Mouse (Mus musculus): Measurements from ENCODE around the gene Wwp2. TPM values are rescaled to one million over a fixed set of nuclear protein-coding genes. Genes with fewer than 3 reads are reported as not detected.

Wwp2 gene
- polyA plus RNA-seq, 1 experiment from 2014 or later: 32.6 TPM

- peaks cover 14% of the 10 kb centered on the region for H3K4me1 ChIP-seq (ENCODE audit: control insufficient read depth, insufficient read depth, low read depth, low read length)
- H3K9ac ChIP-seq (ENCODE audit: low read depth, low read length): peak overlapping the region; percentile 89
- peak overlapping the region; percentile 90 for H3K4me3 ChIP-seq (ENCODE audit: low read length)
- ATAC-seq: no peak
- 37% methylated on average over 9 of the region's 9 CpGs for WGBS
- H3K27me3 ChIP-seq (replicated peaks; ENCODE audit: control insufficient read depth, insufficient read depth, low read length): no peaks in the 10 kb centered on the region
- H3K36me3 ChIP-seq (ENCODE audit: control insufficient read depth, insufficient read depth, low read length): peaks cover 21% of the 10 kb centered on the region; the same call in 1 of the 2 replicates
- peak overlapping the region; percentile 80 for H3K4me2 ChIP-seq (ENCODE audit: low read length)
- no peaks in the 10 kb centered on the region for H3K9me3 ChIP-seq (ENCODE audit: control insufficient read depth, low read length)
- H3K27ac ChIP-seq (ENCODE audit: low read depth, low read length): no peak overlapping the region
Observed at GRCm38 (mm10) chr8:107424176-107424575, 12.0 kb upstream of the Wwp2 start.

GRCm38 (mm10) chr8:107424597-107425229, 11.5 kb upstream of the Wwp2 start, which contains the start of gene Nob1:
TSS of gene Nob1 (minus strand) at chr8:107425051.
- Histone ChIP-seq H3K27me3 (replicated peaks; ENCODE audit: control insufficient read depth, insufficient read depth, low read length) (no peaks in the 10 kb centered on the region), H3K4me3 (ENCODE audit: low read length) (peak within 1 kb of the TSS; percentile 90), H3K9ac (ENCODE audit: low read depth, low read length) (peak within 1 kb of the TSS; percentile 89), H3K36me3 (ENCODE audit: control insufficient read depth, insufficient read depth, low read length) (peaks cover 18% of the 10 kb centered on the region; the same call in 1 of the 2 replicates), H3K4me1 (ENCODE audit: control insufficient read depth, insufficient read depth, low read depth, low read length) (peaks cover 14% of the 10 kb centered on the region), H3K27ac (ENCODE audit: low read depth, low read length) (peak within 1 kb of the TSS; percentile 70), H3K4me2 (ENCODE audit: low read length) (peak within 1 kb of the TSS; percentile 80), H3K9me3 (ENCODE audit: control insufficient read depth, low read length) (no peaks in the 10 kb centered on the region)
- under 1% methylated on average over 50 of the region's 50 CpGs for WGBS
- peak; percentile 99 for ATAC-seq

GRCm38 (mm10) chr8:107425230-107425597, 11.0 kb upstream of the Wwp2 start:
- Histone ChIP-seq H3K9me3 (ENCODE audit: control insufficient read depth, low read length) (no peaks in the 10 kb centered on the region), H3K4me2 (ENCODE audit: low read length) (peak overlapping the region; percentile 19; the same call in 1 of the 2 replicates)

GRCm38 (mm10) chr8:107430821-107431220, 5.3 kb upstream of the Wwp2 start:
- Histone ChIP-seq H3K27ac (ENCODE audit: low read depth, low read length) (no peak overlapping the region), H3K4me3 (ENCODE audit: low read length) (no peak overlapping the region), H3K9me3 (ENCODE audit: control insufficient read depth, low read length) (no peaks in the 10 kb centered on the region), H3K4me1 (ENCODE audit: control insufficient read depth, insufficient read depth, low read depth, low read length) (peaks cover 4% of the 10 kb centered on the region), H3K36me3 (ENCODE audit: control insufficient read depth, insufficient read depth, low read length) (no peaks in the 10 kb centered on the region), H3K4me2 (ENCODE audit: low read length) (no peak overlapping the region), H3K27me3 (replicated peaks; ENCODE audit: control insufficient read depth, insufficient read depth, low read length) (no peaks in the 10 kb centered on the region), H3K9ac (ENCODE audit: low read depth, low read length) (no peak overlapping the region)
- 89% methylated on average over 8 of the region's 8 CpGs for WGBS
- no peak for ATAC-seq

More at GRCm38 (mm10) chr8:107425230-107425597, 11.0 kb upstream of the Wwp2 start:
- no peak for ATAC-seq
- H3K36me3 ChIP-seq (ENCODE audit: control insufficient read depth, insufficient read depth, low read length): peaks cover 13% of the 10 kb centered on the region; the same call in 1 of the 2 replicates
- H3K9ac ChIP-seq (ENCODE audit: low read depth, low read length): no peak overlapping the region
- H3K4me1 ChIP-seq (ENCODE audit: control insufficient read depth, insufficient read depth, low read depth, low read length): peaks cover 14% of the 10 kb centered on the region
- H3K4me3 ChIP-seq (ENCODE audit: low read length): peak overlapping the region; percentile 90; the same call in 1 of the 2 replicates
- no peak overlapping the region for H3K27ac ChIP-seq (ENCODE audit: low read depth, low read length)
- no peaks in the 10 kb centered on the region for H3K27me3 ChIP-seq (replicated peaks; ENCODE audit: control insufficient read depth, insufficient read depth, low read length)
- 47% methylated on average over 8 of the region's 8 CpGs for WGBS

GRCm38 (mm10) chr8:107435421-107435961, 674 bp upstream of the Wwp2 start:
- peak overlapping the region; percentile 67 for H3K4me2 ChIP-seq (ENCODE audit: low read length)
- H3K27ac ChIP-seq (ENCODE audit: low read depth, low read length): no peak overlapping the region
- WGBS: 25% methylated on average over 11 of the region's 11 CpGs
- peak overlapping the region; percentile 93 for H3K4me3 ChIP-seq (ENCODE audit: low read length)
- H3K4me1 ChIP-seq (ENCODE audit: control insufficient read depth, insufficient read depth, low read depth, low read length): peaks cover 13% of the 10 kb centered on the region
- no peaks in the 10 kb centered on the region for H3K9me3 ChIP-seq (ENCODE audit: control insufficient read depth, low read length)
- H3K9ac ChIP-seq (ENCODE audit: low read depth, low read length): peak overlapping the region; percentile 94
- no peak for ATAC-seq
- H3K36me3 ChIP-seq (ENCODE audit: control insufficient read depth, insufficient read depth, low read length): no peaks in the 10 kb centered on the region
- no peaks in the 10 kb centered on the region for H3K27me3 ChIP-seq (replicated peaks; ENCODE audit: control insufficient read depth, insufficient read depth, low read length)

DNA sequence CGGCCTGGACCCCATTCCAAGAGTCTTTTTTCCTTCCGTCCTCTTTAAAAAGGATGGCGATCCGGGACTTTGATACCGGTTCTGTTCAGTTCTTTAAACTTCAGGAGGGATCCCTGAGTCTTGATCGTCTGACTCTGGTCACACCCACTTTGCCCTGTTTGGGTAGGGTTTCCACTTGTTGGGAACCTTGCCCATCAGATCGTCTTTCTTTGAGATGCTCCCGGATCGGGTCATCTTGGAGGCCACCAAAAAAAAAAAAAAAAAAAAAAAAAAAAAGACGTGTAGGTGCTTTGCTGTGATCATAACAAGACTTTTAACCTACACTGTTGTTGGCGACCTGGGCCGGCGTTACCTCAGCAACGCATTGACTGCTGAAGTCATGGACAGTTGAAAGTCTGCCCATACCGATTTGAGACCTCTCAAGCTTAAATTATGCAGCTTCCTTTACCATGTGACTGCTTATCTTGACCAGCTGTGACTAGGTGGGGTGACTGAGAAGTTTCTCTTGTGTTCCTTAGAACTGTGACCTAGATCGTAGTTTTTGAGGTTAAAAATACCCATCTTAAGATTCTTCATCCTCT, 766 bp downstream of the Wwp2 start:
- 9% methylated on average over 16 of the region's 16 CpGs for WGBS
- peak; percentile 18; the same call in 1 of the 2 replicates for ATAC-seq
- Histone ChIP-seq H3K9ac (ENCODE audit: low read depth, low read length) (peak overlapping the region; percentile 94), H3K4me2 (ENCODE audit: low read length) (peak overlapping the region; percentile 79), H3K36me3 (ENCODE audit: control insufficient read depth, insufficient read depth, low read length) (no peaks in the 10 kb centered on the region), H3K27me3 (replicated peaks; ENCODE audit: control insufficient read depth, insufficient read depth, low read length) (no peaks in the 10 kb centered on the region), H3K9me3 (ENCODE audit: control insufficient read depth, low read length) (no peaks in the 10 kb centered on the region), H3K4me1 (ENCODE audit: control insufficient read depth, insufficient read depth, low read depth, low read length) (peaks cover 13% of the 10 kb centered on the region), H3K27ac (ENCODE audit: low read depth, low read length) (peak overlapping the region; percentile 92), H3K4me3 (ENCODE audit: low read length) (peak overlapping the region; percentile 93)

DNA sequence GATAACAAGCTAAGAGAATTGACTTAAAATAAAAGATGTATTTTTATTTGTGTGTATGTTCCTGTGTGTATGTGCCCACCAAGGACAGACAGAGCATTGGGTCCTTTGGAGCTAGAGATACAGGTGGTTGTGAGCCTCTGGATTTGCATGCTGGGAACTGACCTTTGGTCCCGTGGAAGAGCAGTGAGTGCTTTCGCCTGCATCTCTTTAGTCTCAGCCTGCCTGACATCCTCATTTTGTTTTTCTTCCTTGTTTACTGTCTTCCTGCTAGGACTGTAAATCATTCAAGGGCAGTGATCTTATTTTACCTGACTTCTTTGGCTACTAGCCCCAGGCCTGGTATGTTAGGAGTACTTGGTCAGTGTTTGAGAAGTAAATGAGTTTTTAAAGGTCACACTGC, 1.5 kb downstream of the Wwp2 start:
- Histone ChIP-seq H3K27me3 (replicated peaks; ENCODE audit: control insufficient read depth, insufficient read depth, low read length) (no peaks in the 10 kb centered on the region), H3K4me1 (ENCODE audit: control insufficient read depth, insufficient read depth, low read depth, low read length) (peaks cover 13% of the 10 kb centered on the region), H3K4me3 (ENCODE audit: low read length) (no peak overlapping the region), H3K9ac (ENCODE audit: low read depth, low read length) (no peak overlapping the region), H3K36me3 (ENCODE audit: control insufficient read depth, insufficient read depth, low read length) (no peaks in the 10 kb centered on the region), H3K9me3 (ENCODE audit: control insufficient read depth, low read length) (no peaks in the 10 kb centered on the region), H3K4me2 (ENCODE audit: low read length) (no peak overlapping the region), H3K27ac (ENCODE audit: low read depth, low read length) (no peak overlapping the region)
- no peak for ATAC-seq
- 62% methylated on average over 2 of the region's 2 CpGs for WGBS

- Histone ChIP-seq H3K4me1 (ENCODE audit: control insufficient read depth, insufficient read depth, low read depth, low read length) (peaks cover 13% of the 10 kb centered on the region), H3K9ac (ENCODE audit: low read depth, low read length) (no peak overlapping the region), H3K4me2 (ENCODE audit: low read length) (no peak overlapping the region), H3K9me3 (ENCODE audit: control insufficient read depth, low read length) (no peaks in the 10 kb centered on the region), H3K4me3 (ENCODE audit: low read length) (no peak overlapping the region), H3K27me3 (replicated peaks; ENCODE audit: control insufficient read depth, insufficient read depth, low read length) (no peaks in the 10 kb centered on the region), H3K27ac (ENCODE audit: low read depth, low read length) (no peak overlapping the region), H3K36me3 (ENCODE audit: control insufficient read depth, insufficient read depth, low read length) (no peaks in the 10 kb centered on the region)
- 90% methylated on average over 3 of the region's 3 CpGs for WGBS
- ATAC-seq: no peak
Observed at GRCm38 (mm10) chr8:107439880-107440625, 3.9 kb downstream of the Wwp2 start.

GRCm38 (mm10) chr8:107444626-107445025, 8.5 kb downstream of the Wwp2 start:
- no peak overlapping the region for H3K27ac ChIP-seq (ENCODE audit: low read depth, low read length)
- no peaks in the 10 kb centered on the region; the same call in 1 of the 2 replicates for H3K4me1 ChIP-seq (ENCODE audit: control insufficient read depth, insufficient read depth, low read depth, low read length)
- no peaks in the 10 kb centered on the region for H3K36me3 ChIP-seq (ENCODE audit: control insufficient read depth, insufficient read depth, low read length)
- no peaks in the 10 kb centered on the region for H3K9me3 ChIP-seq (ENCODE audit: control insufficient read depth, low read length)
- H3K4me2 ChIP-seq (ENCODE audit: low read length): no peak overlapping the region
- H3K27me3 ChIP-seq (replicated peaks; ENCODE audit: control insufficient read depth, insufficient read depth, low read length): no peaks in the 10 kb centered on the region
- H3K4me3 ChIP-seq (ENCODE audit: low read length): no peak overlapping the region
- WGBS: 77% methylated on average over 3 of the region's 3 CpGs
- no peak for ATAC-seq
- no peak overlapping the region for H3K9ac ChIP-seq (ENCODE audit: low read depth, low read length)

Data from hindbrain, embryonic 16.5 days (tissue).